Mouse (Mus musculus): ENCODE measurements around the gene Sltm. TPM values are rescaled to one million over a fixed set of nuclear protein-coding genes. Genes with fewer than 3 reads are reported as not detected.
"Not testable (repeated sequence)": the region's sequence is repeated elsewhere in the genome, so short reads cannot be mapped to it uniquely, and the experiment has no call there.

Sltm gene
- total and polyA plus RNA-seq, 3 experiments: 44.0 to 70.0 (median 62.3) TPM

GRCm38 (mm10) chr9:70551524-70551923, 9.0 kb downstream of the Sltm start:
- no peak for DNase-seq (ENCODE audit: low read depth, low spot score)
- Histone ChIP-seq H3K9ac (ENCODE audit: control insufficient read depth, low read depth, low read length, poor library complexity, severe bottlenecking) (no peak overlapping the region), H3K4me1 (ENCODE audit: control insufficient read depth in 1 of 2, insufficient read depth in 2 of 2, low read length in 2 of 2) (peaks cover 0 to 2% of the 10 kb centered on the region in 2 experiments; a peak in 2 of 4 replicates), H3K9me3 (replicated peaks; ENCODE audit: insufficient read depth, low read length) (no peaks in the 10 kb centered on the region), H3K4me3 (ENCODE audit: control insufficient read depth in 1 of 2, insufficient read depth in 1 of 2, low read depth in 2 of 2, low read length in 2 of 2) (no peak overlapping the region), H3K79me2 (ENCODE audit: control insufficient read depth, insufficient read depth, low read length, poor library complexity) (peaks cover 52% of the 10 kb centered on the region), H3K36me3 (ENCODE audit: control insufficient read depth in 1 of 2, insufficient read depth in 2 of 2, low read length in 2 of 2) (peaks cover 19 to 48% of the 10 kb centered on the region in 2 experiments), H3K27ac (ENCODE audit: control insufficient read depth, low read depth, low read length) (no peak overlapping the region), H3K27me3 (ENCODE audit: control insufficient read depth in 1 of 2, insufficient read depth in 2 of 2, low read length in 2 of 2) (no peaks in the 10 kb centered on the region)
- no peak for TF ChIP-seq EP300 (IDR thresholded peaks at IDR 0.05; ENCODE audit: low read depth in 1 of 2, low read length in 2 of 2)
- TF ChIP-seq USF2 (IDR thresholded peaks at IDR 0.05; ENCODE audit: borderline replicate concordance in 1 of 2, insufficient read depth in 1 of 2, low read depth in 1 of 2, low read length in 2 of 2): no peak
- no peak for TF ChIP-seq GATA1 (IDR thresholded peaks at IDR 0.05; ENCODE audit: low read depth, low read length)
- TF ChIP-seq POLR2A (IDR thresholded peaks at IDR 0.05; ENCODE audit: control insufficient read depth in 1 of 2, insufficient read depth in 1 of 2, low read depth in 1 of 2, low read length in 2 of 2, poor library complexity in 1 of 2): no peak
- no peak for TF ChIP-seq ETS1 (IDR thresholded peaks at IDR 0.05; ENCODE audit: low read depth, low read length)
- no peak for TF ChIP-seq POLR2AphosphoS5 (IDR thresholded peaks at IDR 0.05; ENCODE audit: borderline replicate concordance, low read depth, low read length)
- TF ChIP-seq SMC3 (IDR thresholded peaks at IDR 0.05; ENCODE audit: low read depth, low read length): no peak
- TF ChIP-seq HCFC1 (IDR thresholded peaks at IDR 0.05; ENCODE audit: low read depth, low read length): no peak
- no peak for TF ChIP-seq MXI1 (IDR thresholded peaks at IDR 0.05; ENCODE audit: low read depth, low read length)
- no peak for TF ChIP-seq UBTF (IDR thresholded peaks at IDR 0.05; ENCODE audit: borderline replicate concordance, insufficient read depth, low read depth, low read length)
- no peak for TF ChIP-seq ZC3H11A (IDR thresholded peaks at IDR 0.05; ENCODE audit: low read depth, low read length)
- no peak for TF ChIP-seq MAZ (IDR thresholded peaks at IDR 0.05; ENCODE audit: low read depth, low read length)
- no peak for TF ChIP-seq CHD2 (IDR thresholded peaks at IDR 0.05; ENCODE audit: low read length)
- TF ChIP-seq NELFE (IDR thresholded peaks at IDR 0.05; ENCODE audit: low read depth, low read length): no peak
- no peak for TF ChIP-seq BHLHE40 (IDR thresholded peaks at IDR 0.05; ENCODE audit: borderline replicate concordance, low read depth, low read length)

DNA sequence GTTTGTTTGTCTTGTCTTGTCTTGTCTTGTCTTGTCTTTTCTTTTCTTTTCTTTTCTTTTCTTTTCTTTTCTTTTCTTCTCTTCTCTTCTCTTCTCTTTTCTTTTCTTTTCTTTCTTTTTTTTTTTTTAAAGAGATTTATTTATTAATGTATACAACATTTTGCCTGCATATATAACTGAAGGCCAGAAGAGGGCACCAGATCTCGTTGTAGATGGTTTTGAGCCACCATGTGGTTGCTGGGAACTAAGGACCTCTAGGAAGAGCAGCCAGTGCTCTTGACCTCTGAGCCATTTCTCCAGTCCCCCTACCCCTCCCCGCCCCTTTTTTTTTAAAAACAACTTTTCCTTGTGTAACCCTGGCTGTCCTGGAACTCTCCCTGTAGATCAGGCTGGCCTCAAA, 9.7 kb downstream of the Sltm start:
- DNase-seq (ENCODE audit: low read depth, low spot score): peak; percentile 44
- not testable (repeated sequence) for H3K9ac ChIP-seq (ENCODE audit: control insufficient read depth, low read depth, low read length, poor library complexity, severe bottlenecking); H3K9me3 ChIP-seq (replicated peaks; ENCODE audit: insufficient read depth, low read length); H3K4me1 ChIP-seq (ENCODE audit: control insufficient read depth in 1 of 2, insufficient read depth in 2 of 2, low read length in 2 of 2); H3K4me3 ChIP-seq (ENCODE audit: control insufficient read depth in 1 of 2, insufficient read depth in 1 of 2, low read depth in 2 of 2, low read length in 2 of 2); H3K27ac ChIP-seq (ENCODE audit: control insufficient read depth, low read depth, low read length); H3K27me3 ChIP-seq (ENCODE audit: control insufficient read depth in 1 of 2, insufficient read depth in 2 of 2, low read length in 2 of 2)
- TF ChIP-seq ZNF384 (IDR thresholded peaks at IDR 0.05; ENCODE audit: low read depth, low read length) (peak; percentile 48; the same call in 1 of the 2 replicates), RAD21 (IDR thresholded peaks at IDR 0.05; ENCODE audit: low read depth, low read length) (peak; percentile 6), SMC3 (IDR thresholded peaks at IDR 0.05; ENCODE audit: low read depth, low read length) (0 out of 2 replicates have a peak, but pooled peaks have one; percentile 14), CTCF (IDR thresholded peaks at IDR 0.05 in 2 of 3, conservative IDR thresholded peaks at IDR 0.05 in 1 of 3; ENCODE audit: control insufficient read depth in 1 of 3, insufficient read depth in 1 of 3, low read depth in 2 of 3, low read length in 3 of 3, poor library complexity in 1 of 3, severe bottlenecking in 1 of 3) (peak in 2 of 3 experiments; percentile 31 to 38; a peak in 3 of 6 replicates)
- peaks cover 49% of the 10 kb centered on the region for H3K79me2 ChIP-seq (ENCODE audit: control insufficient read depth, insufficient read depth, low read length, poor library complexity)
- peaks cover 15 to 45% of the 10 kb centered on the region in 2 experiments for H3K36me3 ChIP-seq (ENCODE audit: control insufficient read depth in 1 of 2, insufficient read depth in 2 of 2, low read length in 2 of 2)
